ENCODE assay signal across 8 mouse cellular contexts in the genomic region with DNA sequence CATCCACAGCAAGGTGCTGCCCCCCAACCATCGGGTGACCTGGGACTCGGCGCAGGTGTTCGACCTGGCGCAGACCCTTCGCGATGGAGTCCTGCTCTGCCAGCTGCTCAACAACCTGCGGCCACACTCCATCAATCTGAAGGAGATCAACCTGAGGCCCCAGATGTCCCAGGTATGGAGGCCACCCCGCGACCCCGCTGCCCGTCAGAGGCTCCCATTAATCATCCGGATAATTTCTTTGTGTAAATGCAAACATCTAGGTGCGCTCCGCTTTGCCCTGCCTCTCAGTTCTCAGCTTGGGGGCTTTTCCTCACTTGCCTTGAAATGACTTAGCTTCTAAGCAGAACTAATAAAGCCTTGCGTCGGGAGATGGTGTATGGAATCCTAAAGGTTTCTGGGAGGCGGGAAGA. TPM values are rescaled to one million over a fixed set of nuclear protein-coding genes. Genes with fewer than 3 reads are reported as not detected.
DNase-seq lines count a peak whose midpoint lies in the region; ATAC-seq and TF ChIP-seq lines count a peak whose summit lies in the region.

No protein-coding gene starts in this region.

- H3K4me2 ChIP-seq in heart, embryonic 12.5 days = peak overlapping the region; percentile 79
- peak overlapping the region; percentile 95 for H3K4me2 ChIP-seq in heart, postnatal 0 days (ENCODE audit: low read depth, low read length)
- H3K4me2 ChIP-seq in lung, postnatal 0 days (replicated peaks; ENCODE audit: low read depth, low read length) = peak overlapping the region; percentile 96

- H3K27ac ChIP-seq in heart, embryonic 12.5 days (ENCODE audit: poor library complexity, severe bottlenecking) = peak overlapping the region; percentile 80
- H3K27ac ChIP-seq in heart, postnatal 0 days (ENCODE audit: low read depth) = peak overlapping the region; percentile 86
- peak overlapping the region; percentile 66 for H3K27ac ChIP-seq in lung, postnatal 0 days (ENCODE audit: low read length)

- H3K36me3 ChIP-seq in heart, embryonic 12.5 days = no peaks in the 10 kb centered on the region
- no peaks in the 10 kb centered on the region for H3K36me3 ChIP-seq in heart, postnatal 0 days (replicated peaks; ENCODE audit: control insufficient read depth, insufficient read depth, low read length)
- no peaks in the 10 kb centered on the region for H3K36me3 ChIP-seq in lung, postnatal 0 days (ENCODE audit: insufficient read depth, low read length)

- peak overlapping the region; percentile 83 for H3K9ac ChIP-seq in heart, embryonic 12.5 days
- peak overlapping the region; percentile 71 for H3K9ac ChIP-seq in heart, postnatal 0 days (replicated peaks; ENCODE audit: low read depth, low read length)
- peak overlapping the region; percentile 39 for H3K9ac ChIP-seq in lung, postnatal 0 days (replicated peaks; ENCODE audit: low read depth)

- peaks cover 2% of the 10 kb centered on the region; the same call in 1 of the 2 replicates for H3K4me1 ChIP-seq in heart, embryonic 12.5 days (replicated peaks)
- no peaks in the 10 kb centered on the region for H3K4me1 ChIP-seq in heart, postnatal 0 days (ENCODE audit: control insufficient read depth, insufficient read depth)
- peaks cover 6% of the 10 kb centered on the region; the same call in 1 of the 2 replicates for H3K4me1 ChIP-seq in lung, postnatal 0 days (ENCODE audit: insufficient read depth, low read depth, low read length)

- WGBS in heart, embryonic 12.5 days = 1% methylated on average over 18 of the region's 18 CpGs
- 1% methylated on average over 18 of the region's 18 CpGs for WGBS in heart, postnatal 0 days
- under 1% methylated on average over 18 of the region's 18 CpGs for WGBS in lung, postnatal 0 days

- intact Hi-C loops in heart, postnatal 36 days (cut with DNase I) = loop anchor here (2.0 to 5.0 kb wide), 3 partner anchors 90 to 169 kb away; no protein-coding TSS in a partner anchor

- peak overlapping the region; percentile 75 for H3K4me3 ChIP-seq in heart, embryonic 12.5 days
- H3K4me3 ChIP-seq in heart, postnatal 0 days (ENCODE audit: low read depth, low read length) = peak overlapping the region; percentile 73
- H3K4me3 ChIP-seq in lung, postnatal 0 days (ENCODE audit: low read depth, low read length) = peak overlapping the region; percentile 61

- ATAC-seq in heart, embryonic 12.5 days (ENCODE audit: insufficient number of reproducible peaks, low FRiP score) = no peak; the same call in 1 of the 2 replicates
- ATAC-seq in heart, postnatal 0 days (ENCODE audit: insufficient read depth, low read depth) = no peak
- ATAC-seq in lung, postnatal 0 days = no peak
- ATAC-seq in megakaryocyte progenitor cell, adult 5-6 weeks (replicated peaks; ENCODE audit: poor library complexity) = no peak

- no peak for TF ChIP-seq CTCF in heart, postnatal 0 days (IDR thresholded peaks at IDR 0.05; ENCODE audit: low read depth)
- no peak for TF ChIP-seq CTCF in lung, postnatal 0 days (IDR thresholded peaks at IDR 0.05)

- no peak for DNase-seq in heart, postnatal 36 days
- peak; percentile 15 for DNase-seq in ES-CJ7 (ENCODE audit: low read depth, low spot score)
- DNase-seq in heart, postnatal 0 days (ENCODE audit: low spot score) = no peak
- no peak for DNase-seq in lung, postnatal 0 days (ENCODE audit: low spot score)
- no peak for DNase-seq in right cerebral cortex, adult 18-20 months
- DNase-seq in cerebellum, postnatal 36 days = no peak

- H3K27me3 ChIP-seq in heart, embryonic 12.5 days (replicated peaks) = no peaks in the 10 kb centered on the region
- H3K27me3 ChIP-seq in heart, postnatal 0 days (ENCODE audit: control insufficient read depth, insufficient read depth, low read length) = no peaks in the 10 kb centered on the region
- no peaks in the 10 kb centered on the region; the same call in 1 of the 2 replicates for H3K27me3 ChIP-seq in lung, postnatal 0 days (replicated peaks; ENCODE audit: insufficient read depth, low read length)

- no peaks in the 10 kb centered on the region for H3K9me3 ChIP-seq in heart, embryonic 12.5 days (replicated peaks)
- H3K9me3 ChIP-seq in heart, postnatal 0 days (replicated peaks; ENCODE audit: control insufficient read depth, low read length) = no peaks in the 10 kb centered on the region
- no peaks in the 10 kb centered on the region for H3K9me3 ChIP-seq in lung, postnatal 0 days (ENCODE audit: low read length)

- no peak for TF ChIP-seq EP300 in heart, postnatal 0 days (IDR thresholded peaks at IDR 0.05; ENCODE audit: low read depth)
- TF ChIP-seq EP300 in lung, postnatal 0 days (IDR thresholded peaks at IDR 0.05) = no peak

RNA-seq across cellular contexts. Expression of gene Vav3, which starts 0.6 kb away (rescaled TPM):
- polyA plus RNA-seq in heart, embryonic 12.5 days (2016; fragmentation: Nextera tagmentation; extraction: Ambion mirVana) = 9.9 and 10.1 TPM in 2 replicates
- 1 to 10 TPM; 5.9 to 6.4 TPM for total RNA-seq in heart, postnatal 36 days (2021)
- total RNA-seq in heart, postnatal 0 days (2014; rRNA removed; ENCODE audit: low replicate concordance) = 6.1 and 25.0 TPM in 2 replicates
- 5.1 and 5.3 TPM in 2 replicates for polyA plus RNA-seq in heart, postnatal 0 days (2015; fragmentation: Nextera tagmentation; extraction: Ambion mirVana)
- polyA plus RNA-seq in lung, postnatal 0 days (2015; fragmentation: Nextera tagmentation; extraction: Ambion mirVana) = 11.9 and 12.2 TPM in 2 replicates
- 56.5 and 64.3 TPM in 2 replicates for total RNA-seq in megakaryocyte progenitor cell, adult 5-6 weeks (2015)
- 62.2 and 78.0 TPM in 2 replicates for total RNA-seq in megakaryocyte progenitor cell, adult 5-6 weeks (2017)
